Mouse (Mus musculus) spleen, adult 18-20 months (tissue): ENCODE measurements around the gene Cacna1e.
A peak's percentile ranks its signal among the peaks of the same experiment; 100 is the strongest.

ENCODE experiments used
- DNase-seq, 2 experiments: peaks; one replicate each; pipeline ENCODE4 v3.0.0; 2022; ENCODE audit warnings: mixed read lengths in 2 of 2

The Cacna1e gene

GRCm38 (mm10) chr1:154705882-154706565 lies 178.3 kb downstream of the Cacna1e start:
- no peak for DNase-seq

DNA sequence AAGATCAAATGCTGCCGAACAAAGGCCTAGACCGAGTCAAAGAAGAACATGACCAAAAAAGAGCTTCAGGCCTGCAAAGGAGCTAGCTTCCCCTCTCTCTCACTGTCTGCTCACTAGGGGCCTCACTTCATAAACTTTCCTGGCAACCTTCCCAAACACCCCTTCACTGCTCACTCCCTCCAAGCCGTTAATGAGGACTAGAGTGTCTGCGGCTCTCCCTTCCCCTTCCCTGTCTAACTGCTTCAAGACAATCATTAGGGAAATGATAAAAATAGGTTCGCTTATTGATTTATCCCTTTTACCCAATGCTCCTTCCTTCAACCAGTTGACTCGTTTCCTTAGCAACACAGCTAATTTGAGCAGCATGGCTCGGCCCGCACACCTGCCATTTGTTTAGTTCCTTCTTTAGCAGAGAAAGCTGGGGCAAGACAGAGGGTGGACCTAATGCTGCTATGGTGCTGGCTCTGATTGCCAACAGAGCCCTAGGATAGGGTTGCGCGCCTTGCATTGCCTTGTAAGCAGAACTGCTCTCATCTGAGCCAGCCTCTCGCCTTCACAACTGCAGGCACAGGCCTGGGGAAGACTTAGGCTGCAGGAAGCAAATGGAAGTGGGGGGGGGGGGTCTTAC lies 179.6 kb downstream of the Cacna1e start:
- DNase-seq = no peak

DNA sequence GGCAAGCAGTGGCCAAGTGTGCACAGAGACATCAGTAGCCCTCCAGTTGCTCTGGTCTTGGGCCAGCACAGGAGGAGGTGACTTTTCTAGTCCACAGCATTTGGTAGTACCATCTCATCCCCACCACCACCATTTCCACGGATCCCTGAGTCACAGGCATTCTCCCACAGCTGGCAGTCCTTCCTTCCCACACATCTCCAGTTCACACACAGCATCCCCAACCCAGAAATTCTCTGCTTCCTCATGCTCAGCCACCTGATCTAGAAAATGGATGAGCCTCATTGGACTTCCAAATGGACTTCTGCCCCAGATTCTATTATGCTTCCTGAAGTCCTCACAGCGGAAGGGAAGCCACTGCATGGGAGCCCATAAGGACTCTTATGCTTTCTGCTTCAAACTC lies 181.7 kb downstream of the Cacna1e start:
- DNase-seq = no peak

GRCm38 (mm10) chr1:154688876-154689665 lies 195.2 kb downstream of the Cacna1e start:
- no peak for DNase-seq

DNA sequence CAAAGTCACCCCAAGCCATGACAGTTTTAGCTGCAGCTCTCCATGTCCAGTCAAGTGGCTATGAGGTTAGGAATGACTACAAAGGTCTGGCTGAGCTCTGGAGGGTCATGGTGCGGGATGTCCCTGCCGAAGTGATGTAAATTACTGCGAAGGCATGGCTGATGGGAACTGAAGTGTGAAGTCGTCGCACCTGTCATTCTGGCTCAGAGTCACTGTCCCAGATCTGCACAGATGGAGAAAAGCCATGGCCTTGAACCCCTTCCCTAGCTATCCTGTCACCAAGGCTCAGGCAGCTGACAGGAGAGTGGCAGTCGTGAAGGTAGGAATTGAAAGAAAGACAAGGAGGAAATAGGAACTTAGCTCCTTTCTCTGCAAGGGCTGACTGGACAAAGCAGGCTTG lies 197.4 kb downstream of the Cacna1e start:
- DNase-seq = no peak

DNA sequence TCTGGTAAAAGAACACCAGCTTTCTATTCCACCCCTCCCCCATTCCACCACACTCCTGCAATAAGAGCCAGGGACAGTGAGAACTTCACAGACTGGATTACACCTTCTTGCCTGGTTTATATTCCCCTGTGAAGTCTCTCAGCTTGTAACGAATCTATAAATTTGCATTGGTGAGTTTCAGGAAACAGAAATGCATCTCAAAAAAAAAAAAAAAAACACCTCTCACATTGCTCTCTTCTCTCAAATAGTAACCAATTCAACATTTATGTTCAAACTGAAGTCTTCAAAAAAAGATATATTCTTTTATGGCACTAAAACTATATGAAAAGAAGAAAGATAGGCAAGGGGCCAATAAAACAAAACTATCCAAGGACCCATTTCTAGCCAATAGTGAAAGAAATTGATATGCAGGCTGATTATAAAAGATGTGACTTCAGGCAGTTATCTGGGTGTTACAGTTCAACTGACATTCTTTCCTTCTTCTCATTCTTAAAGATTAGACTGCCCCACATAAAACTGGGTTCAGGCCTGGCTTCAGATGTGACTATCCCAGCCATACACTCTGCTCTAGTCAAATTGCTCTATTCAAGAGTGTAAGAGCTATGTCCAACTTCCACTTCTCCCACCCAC lies 200.7 kb downstream of the Cacna1e start:
- DNase-seq = no peak

DNA sequence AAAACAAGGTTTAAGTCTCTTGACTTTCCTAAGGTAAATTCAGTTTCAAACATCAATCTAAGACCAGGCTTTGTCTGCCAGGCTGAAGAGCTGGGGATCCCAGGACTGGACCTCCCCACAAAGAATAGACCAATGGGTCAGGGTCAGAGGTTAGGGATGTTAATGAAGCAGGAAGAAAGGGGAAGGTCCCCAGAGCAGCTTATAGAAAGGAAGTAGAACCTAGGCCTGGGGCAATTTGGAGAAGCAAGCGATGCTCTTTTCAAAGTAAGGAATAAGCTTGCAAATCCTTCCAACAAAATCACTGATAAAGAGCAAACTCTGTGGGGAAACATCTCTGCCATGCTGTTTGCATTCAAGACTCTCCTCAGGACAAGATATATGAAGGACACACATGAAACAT lies 205.3 kb downstream of the Cacna1e start:
- DNase-seq = no peak

GRCm38 (mm10) chr1:154678151-154678550 lies 206.2 kb downstream of the Cacna1e start:
- no peak for DNase-seq

GRCm38 (mm10) chr1:154677677-154678076 lies 206.6 kb downstream of the Cacna1e start:
- no peak for DNase-seq

GRCm38 (mm10) chr1:154663721-154664120 lies 220.6 kb downstream of the Cacna1e start:
- DNase-seq = no peak

GRCm38 (mm10) chr1:154661977-154662376 lies 222.3 kb downstream of the Cacna1e start:
- DNase-seq = no peak

GRCm38 (mm10) chr1:154661221-154661864 lies 223.0 kb downstream of the Cacna1e start:
- no peak for DNase-seq

- no peak for DNase-seq
These were observed 226.9 kb downstream of the Cacna1e start for GRCm38 (mm10) chr1:154657366-154657765.

DNA sequence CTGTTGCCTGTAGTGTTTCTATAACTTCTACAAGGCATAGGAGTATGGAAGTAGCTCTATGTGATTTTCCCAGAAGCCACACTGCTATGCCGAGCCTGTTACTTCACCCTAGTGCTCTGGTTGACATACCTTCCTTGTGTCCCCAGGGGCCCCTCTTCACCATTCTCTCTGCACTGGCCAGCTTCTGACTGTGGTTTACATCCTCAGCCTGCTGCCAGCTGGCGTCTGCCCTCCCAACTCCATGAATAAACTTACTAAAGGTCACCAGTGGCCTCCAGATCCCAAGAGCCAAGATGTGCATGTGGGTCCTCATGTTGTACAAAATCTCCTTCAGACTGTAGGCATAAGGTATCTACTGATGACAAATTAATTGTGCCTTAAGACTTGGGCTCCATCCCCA lies 230.3 kb downstream of the Cacna1e start:
- no peak for DNase-seq

DNA sequence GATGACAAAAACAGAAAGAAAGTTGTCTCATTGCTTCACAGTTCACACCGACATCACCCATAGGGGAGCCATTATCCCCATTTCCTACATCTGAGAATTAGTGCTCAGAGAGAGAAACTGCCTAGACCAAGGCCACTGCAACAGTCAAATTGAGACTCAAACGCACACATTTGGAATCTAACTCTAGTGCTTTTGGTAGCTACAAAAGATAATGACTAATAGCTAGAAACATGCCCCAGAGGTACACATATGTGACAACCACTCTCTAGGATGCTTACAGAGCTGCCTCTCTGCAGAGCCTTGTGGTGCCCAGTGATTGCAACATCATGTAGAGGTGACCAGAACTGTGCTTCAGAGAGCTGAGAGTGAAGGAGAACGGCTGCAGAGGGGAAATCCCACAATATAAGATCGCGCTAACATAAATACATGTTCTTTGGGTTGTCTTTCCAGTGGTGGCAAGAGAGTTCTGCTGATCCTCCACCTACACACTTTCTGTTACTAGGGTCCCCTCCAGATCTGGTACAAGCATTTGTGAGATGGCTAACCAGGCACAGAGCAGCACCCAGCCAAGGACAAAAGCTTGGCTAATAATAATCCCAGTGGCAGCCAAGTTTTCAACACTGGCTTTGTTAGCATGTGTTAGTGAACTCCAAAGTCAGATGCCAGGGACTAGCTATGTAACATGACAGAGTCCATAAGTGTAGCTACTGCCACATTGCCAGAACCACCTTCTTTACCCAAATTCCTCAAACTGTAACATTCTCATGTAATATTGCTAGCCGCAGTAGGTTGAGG lies 237.9 kb downstream of the Cacna1e start:
- DNase-seq = no peak

DNA sequence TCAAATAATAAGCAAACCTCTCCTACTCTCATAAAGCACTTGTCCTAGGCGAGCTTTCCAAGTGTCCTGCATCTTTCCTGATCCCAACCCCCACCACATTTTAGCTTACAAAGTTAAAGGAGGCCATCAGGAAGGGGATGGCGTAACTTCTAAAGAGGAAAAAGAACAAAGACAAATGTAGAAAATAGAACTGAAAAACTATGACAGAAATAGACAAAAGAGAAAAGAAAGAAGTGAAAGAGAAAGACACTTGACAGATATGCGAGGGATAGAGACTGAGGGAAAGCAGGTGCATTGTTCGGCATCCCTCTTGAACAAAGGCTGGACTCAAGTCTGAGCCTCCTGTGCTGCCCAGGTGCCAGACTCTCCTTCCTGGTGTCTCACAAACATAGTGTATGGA lies 246.5 kb downstream of the Cacna1e start:
- no peak for DNase-seq

DNA sequence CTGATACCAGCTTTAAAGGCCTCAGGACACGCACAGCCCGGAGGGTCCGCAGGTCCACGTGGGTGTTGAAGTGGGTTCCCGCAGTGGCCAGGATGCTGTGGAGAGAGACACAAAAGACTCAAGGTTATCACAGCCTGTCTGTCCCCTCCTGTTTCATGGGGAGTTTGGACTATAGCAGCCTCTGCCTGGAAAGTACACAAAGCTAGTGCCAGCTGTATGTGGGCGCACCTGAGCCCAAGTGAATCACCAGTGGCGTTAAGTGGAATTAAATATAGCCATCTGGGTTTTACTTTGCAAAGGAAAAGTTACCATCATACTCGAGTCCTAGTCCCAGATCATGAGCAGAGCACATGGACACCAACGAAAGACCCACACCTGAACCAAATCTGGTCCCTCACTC lies 248.5 kb downstream of the Cacna1e start:
- DNase-seq = no peak

DNA sequence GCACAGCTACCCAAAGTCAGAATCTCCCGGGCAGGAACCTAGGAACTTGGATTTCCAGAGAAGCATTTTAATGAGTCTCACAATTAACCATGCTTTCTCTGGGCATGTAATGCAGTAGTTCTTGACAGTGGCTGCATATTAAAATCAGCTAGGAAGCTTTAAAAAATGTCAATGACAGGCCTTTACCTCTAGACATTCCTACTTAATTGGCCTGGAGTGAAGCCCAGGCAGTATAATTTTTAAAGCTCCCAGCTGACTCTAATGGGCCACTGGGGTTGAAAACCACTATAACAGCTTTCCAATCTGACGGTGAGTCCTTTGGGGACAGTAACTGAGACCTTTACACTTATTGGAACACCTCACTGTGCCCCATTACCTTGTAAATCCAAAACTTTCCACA lies 251.4 kb downstream of the Cacna1e start:
- no peak for DNase-seq

DNA sequence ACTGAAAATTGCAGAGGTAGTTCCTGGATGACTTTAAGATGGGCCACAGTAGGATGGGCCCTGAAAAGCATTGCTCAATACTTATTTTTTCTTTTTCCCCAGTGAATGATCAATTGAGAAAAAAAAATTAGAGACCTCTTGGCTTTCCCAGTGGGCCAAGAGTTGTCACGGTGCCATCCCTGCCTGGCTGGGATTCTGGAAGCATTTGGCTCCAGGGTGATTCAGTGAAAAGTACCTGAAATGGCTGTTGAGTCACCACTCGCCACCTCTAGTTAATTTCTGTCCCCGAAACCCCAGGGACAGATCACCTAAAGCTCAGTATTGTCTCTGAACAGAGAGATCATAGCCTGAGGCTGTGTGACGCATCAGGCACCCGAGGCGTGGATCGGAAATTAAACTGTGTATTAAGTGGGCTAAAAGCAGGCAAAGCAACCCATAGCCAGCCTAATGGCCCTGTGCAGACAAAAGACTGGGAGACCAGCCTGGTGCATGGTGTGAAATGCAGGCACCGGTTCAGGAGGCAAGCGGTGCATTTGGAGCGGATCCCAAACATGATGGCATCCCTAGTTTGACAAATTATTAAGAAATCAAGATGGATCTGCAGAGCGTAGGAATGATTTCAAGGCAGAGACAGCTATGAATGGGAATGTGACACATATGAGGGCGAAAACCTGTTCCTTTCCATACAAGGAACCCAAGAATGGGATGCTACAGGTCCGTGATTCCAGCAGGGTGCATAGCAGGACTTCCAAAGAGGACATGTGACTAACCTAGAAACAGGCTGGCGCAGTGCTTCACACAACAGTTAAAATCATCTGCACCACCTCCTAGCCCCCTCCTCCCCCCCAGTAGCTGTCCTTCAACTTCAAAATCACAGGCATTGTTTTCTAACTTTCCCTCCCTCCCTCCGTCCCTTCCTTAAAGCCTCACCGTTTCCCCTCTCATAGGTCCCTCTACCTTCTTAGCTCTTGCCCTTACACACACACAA lies 261.3 kb downstream of the Cacna1e start:
- no peak for DNase-seq

- DNase-seq = peak; percentile 27 to 38
These were observed 266.4 kb downstream of the Cacna1e start for GRCm38 (mm10) chr1:154617743-154618455.
